Mouse (Mus musculus): Measurements from ENCODE around the gene Dph5. TPM values are rescaled to one million over a fixed set of nuclear protein-coding genes. Genes with fewer than 3 reads are reported as not detected.

Gene Dph5
- polyA plus RNA-seq, 1 experiment from 2014 or later = 25.8 TPM

GRCm38 (mm10) chr3:115937807-115938206, 50.2 kb downstream of the Dph5 start:
- Histone ChIP-seq H3K9me3 (no peaks in the 10 kb centered on the region), H3K27me3 (no peaks in the 10 kb centered on the region), H3K36me3 (peaks cover 4% of the 10 kb centered on the region; the same call in 1 of the 2 replicates), H3K4me1 (no peaks in the 10 kb centered on the region), H3K27ac (no peak overlapping the region), H3K4me3 (no peak overlapping the region), H3K9ac (no peak overlapping the region), H3K4me2 (no peak overlapping the region)
- 87% methylated on average over 10 of the region's 10 CpGs for WGBS
- no peak for ATAC-seq (ENCODE audit: borderline replicate concordance, extremely low read depth, low FRiP score, low TSS enrichment)

- H3K36me3 ChIP-seq = peaks cover 9% of the 10 kb centered on the region; the same call in 1 of the 2 replicates
- H3K9me3 ChIP-seq = no peaks in the 10 kb centered on the region
- no peak for ATAC-seq (ENCODE audit: borderline replicate concordance, extremely low read depth, low FRiP score, low TSS enrichment)
- H3K4me1 ChIP-seq = no peaks in the 10 kb centered on the region
- no peak overlapping the region for H3K4me3 ChIP-seq
- H3K4me2 ChIP-seq = no peak overlapping the region
- H3K27me3 ChIP-seq = no peaks in the 10 kb centered on the region
- no peak overlapping the region for H3K27ac ChIP-seq
- 92% methylated on average over 4 of the region's 4 CpGs for WGBS
- H3K9ac ChIP-seq = no peak overlapping the region
Observed at GRCm38 (mm10) chr3:115940510-115940909, 52.9 kb downstream of the Dph5 start.

- Histone ChIP-seq H3K9ac (no peak overlapping the region), H3K27me3 (no peaks in the 10 kb centered on the region), H3K4me1 (no peaks in the 10 kb centered on the region), H3K4me3 (no peak overlapping the region), H3K4me2 (no peak overlapping the region), H3K36me3 (peaks cover 12% of the 10 kb centered on the region; the same call in 1 of the 2 replicates), H3K9me3 (no peaks in the 10 kb centered on the region), H3K27ac (no peak overlapping the region)
- ATAC-seq (ENCODE audit: borderline replicate concordance, extremely low read depth, low FRiP score, low TSS enrichment) = no peak
- WGBS = 93% methylated on average over 8 of the region's 8 CpGs
Observed at GRCm38 (mm10) chr3:115941464-115941863, 53.8 kb downstream of the Dph5 start.

- Histone ChIP-seq H3K4me2 (no peak overlapping the region), H3K27me3 (no peaks in the 10 kb centered on the region), H3K27ac (no peak overlapping the region), H3K36me3 (peaks cover 12% of the 10 kb centered on the region), H3K9me3 (no peaks in the 10 kb centered on the region), H3K9ac (no peak overlapping the region), H3K4me3 (no peak overlapping the region), H3K4me1 (no peaks in the 10 kb centered on the region)
- WGBS = 90% methylated on average over 6 of the region's 6 CpGs
- no peak for ATAC-seq (ENCODE audit: borderline replicate concordance, extremely low read depth, low FRiP score, low TSS enrichment)
Observed at GRCm38 (mm10) chr3:115944376-115944775, 56.7 kb downstream of the Dph5 start.

GRCm38 (mm10) chr3:115946272-115946671, 58.6 kb downstream of the Dph5 start:
- Histone ChIP-seq H3K27ac (no peak overlapping the region), H3K9ac (no peak overlapping the region), H3K27me3 (no peaks in the 10 kb centered on the region), H3K9me3 (no peaks in the 10 kb centered on the region), H3K36me3 (peaks cover 19% of the 10 kb centered on the region), H3K4me1 (no peaks in the 10 kb centered on the region), H3K4me3 (no peak overlapping the region), H3K4me2 (no peak overlapping the region)
- ATAC-seq (ENCODE audit: borderline replicate concordance, extremely low read depth, low FRiP score, low TSS enrichment) = no peak
- WGBS = 96% methylated on average over 8 of the region's 8 CpGs

GRCm38 (mm10) chr3:115949220-115949920, 61.7 kb downstream of the Dph5 start:
- Histone ChIP-seq H3K9ac (no peak overlapping the region), H3K4me3 (no peak overlapping the region), H3K27ac (no peak overlapping the region), H3K4me2 (no peak overlapping the region), H3K4me1 (no peaks in the 10 kb centered on the region), H3K9me3 (no peaks in the 10 kb centered on the region), H3K27me3 (no peaks in the 10 kb centered on the region), H3K36me3 (peaks cover 10% of the 10 kb centered on the region)
- 71% methylated on average over 3 of the region's 3 CpGs for WGBS
- ATAC-seq (ENCODE audit: borderline replicate concordance, extremely low read depth, low FRiP score, low TSS enrichment) = no peak

GRCm38 (mm10) chr3:115949921-115950877, 62.6 kb downstream of the Dph5 start:
- Histone ChIP-seq H3K27ac (no peak overlapping the region), H3K9ac (no peak overlapping the region), H3K4me3 (no peak overlapping the region), H3K4me1 (no peaks in the 10 kb centered on the region), H3K27me3 (no peaks in the 10 kb centered on the region), H3K36me3 (peaks cover 10% of the 10 kb centered on the region), H3K9me3 (no peaks in the 10 kb centered on the region), H3K4me2 (no peak overlapping the region)
- no peak for ATAC-seq (ENCODE audit: borderline replicate concordance, extremely low read depth, low FRiP score, low TSS enrichment)
- WGBS = 84% methylated on average over 6 of the region's 6 CpGs

- H3K36me3 ChIP-seq = peaks cover 11% of the 10 kb centered on the region
- ATAC-seq (ENCODE audit: borderline replicate concordance, extremely low read depth, low FRiP score, low TSS enrichment) = no peak
- H3K9me3 ChIP-seq = no peaks in the 10 kb centered on the region
Observed at GRCm38 (mm10) chr3:115951221-115951620, 63.6 kb downstream of the Dph5 start.

GRCm38 (mm10) chr3:115952356-115952755, 64.7 kb downstream of the Dph5 start:
- H3K36me3 ChIP-seq = peaks cover 14% of the 10 kb centered on the region
- ATAC-seq (ENCODE audit: borderline replicate concordance, extremely low read depth, low FRiP score, low TSS enrichment) = no peak

More at GRCm38 (mm10) chr3:115951221-115951620, 63.6 kb downstream of the Dph5 start:
- WGBS = 70% methylated on average over 3 of the region's 3 CpGs
- Histone ChIP-seq H3K4me1 (no peaks in the 10 kb centered on the region), H3K27me3 (no peaks in the 10 kb centered on the region), H3K4me3 (no peak overlapping the region), H3K9ac (no peak overlapping the region), H3K27ac (no peak overlapping the region), H3K4me2 (no peak overlapping the region)

GRCm38 (mm10) chr3:115953088-115953487, 65.5 kb downstream of the Dph5 start:
- no peak overlapping the region for H3K27ac ChIP-seq
- ATAC-seq (ENCODE audit: borderline replicate concordance, extremely low read depth, low FRiP score, low TSS enrichment) = no peak
- no peak overlapping the region for H3K4me3 ChIP-seq
- no peak overlapping the region for H3K4me2 ChIP-seq
- peaks cover 15% of the 10 kb centered on the region for H3K36me3 ChIP-seq
- WGBS = 70% methylated on average over 3 of the region's 3 CpGs
- no peaks in the 10 kb centered on the region for H3K4me1 ChIP-seq
- H3K9ac ChIP-seq = no peak overlapping the region
- H3K27me3 ChIP-seq = no peaks in the 10 kb centered on the region
- H3K9me3 ChIP-seq = no peaks in the 10 kb centered on the region

More at GRCm38 (mm10) chr3:115952356-115952755, 64.7 kb downstream of the Dph5 start:
- 81% methylated on average over 4 of the region's 4 CpGs for WGBS
- Histone ChIP-seq H3K27ac (no peak overlapping the region), H3K9me3 (no peaks in the 10 kb centered on the region), H3K4me2 (no peak overlapping the region), H3K4me1 (no peaks in the 10 kb centered on the region), H3K27me3 (no peaks in the 10 kb centered on the region), H3K9ac (no peak overlapping the region), H3K4me3 (no peak overlapping the region)

GRCm38 (mm10) chr3:115957223-115957622, 69.6 kb downstream of the Dph5 start:
- Histone ChIP-seq H3K27me3 (no peaks in the 10 kb centered on the region), H3K27ac (no peak overlapping the region), H3K4me2 (no peak overlapping the region), H3K9ac (no peak overlapping the region), H3K9me3 (no peaks in the 10 kb centered on the region), H3K36me3 (peaks cover 21% of the 10 kb centered on the region), H3K4me1 (no peaks in the 10 kb centered on the region), H3K4me3 (no peak overlapping the region)
- ATAC-seq (ENCODE audit: borderline replicate concordance, extremely low read depth, low FRiP score, low TSS enrichment) = no peak
- WGBS = 91% methylated on average over 7 of the region's 7 CpGs

Data from lung, embryonic 15.5 days (tissue).